Mouse (Mus musculus): ENCODE measurements at regions not wholly inside any gene's neighbourhood (a gene's known extent, or its start where the extent isn't known, plus 50 kb on each side); places are given as distances from the start of the nearest gene placed in this dataset.

DNA sequence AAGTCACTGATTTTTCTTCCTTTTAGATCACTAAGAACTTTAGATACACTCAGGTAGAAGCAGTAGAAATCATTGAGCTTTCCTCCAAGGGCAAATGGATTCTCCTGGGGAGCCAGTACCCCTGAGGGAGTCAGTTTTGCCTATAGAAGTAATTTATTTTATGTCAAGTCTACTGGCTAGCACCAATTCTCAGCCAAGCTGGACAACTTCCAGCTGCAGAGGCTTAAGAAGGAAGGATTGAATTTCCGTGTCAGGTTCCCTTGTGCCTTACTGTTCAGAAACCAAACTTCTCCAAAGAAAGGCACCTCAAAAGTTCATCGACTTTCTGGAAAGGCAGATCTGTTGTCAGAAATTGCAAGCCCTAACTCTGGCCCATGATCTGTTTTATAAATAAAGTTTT lies 205.2 kb upstream of the A1bg start:
- TF ChIP-seq EP300 (IDR thresholded peaks at IDR 0.05; ENCODE audit: low read depth) = no peak
- no peak for TF ChIP-seq CTCF (IDR thresholded peaks at IDR 0.05; ENCODE audit: low read depth)
- H3K4me3 ChIP-seq (ENCODE audit: insufficient read depth in 1 of 2, low read depth in 2 of 2, low read length in 2 of 2) = no peak overlapping the region
- H3K4me2 ChIP-seq (ENCODE audit: low read depth) = no peak overlapping the region
- H3K9ac ChIP-seq (replicated peaks) = no peak overlapping the region
- H3K9me3 ChIP-seq (ENCODE audit: control insufficient read depth, low read length) = no peaks in the 10 kb centered on the region
- 60% methylated on average over 2 of the region's 2 CpGs for WGBS (ENCODE audit: insufficient replicate concordance)
- H3K27me3 ChIP-seq (ENCODE audit: control insufficient read depth, insufficient read depth, low read length) = no peaks in the 10 kb centered on the region
- H3K36me3 ChIP-seq (replicated peaks; ENCODE audit: control insufficient read depth, insufficient read depth, low read depth) = no peaks in the 10 kb centered on the region
- H3K27ac ChIP-seq = no peak overlapping the region
- no peak for DNase-seq (ENCODE audit: low read depth in 3 of 3, low spot score in 3 of 3)
- H3K4me1 ChIP-seq (replicated peaks; ENCODE audit: control insufficient read depth in 2 of 2, insufficient read depth in 2 of 2, low read length in 1 of 2) = no peaks in the 10 kb centered on the region
- ATAC-seq (ENCODE audit: insufficient read depth) = no peak

DNA sequence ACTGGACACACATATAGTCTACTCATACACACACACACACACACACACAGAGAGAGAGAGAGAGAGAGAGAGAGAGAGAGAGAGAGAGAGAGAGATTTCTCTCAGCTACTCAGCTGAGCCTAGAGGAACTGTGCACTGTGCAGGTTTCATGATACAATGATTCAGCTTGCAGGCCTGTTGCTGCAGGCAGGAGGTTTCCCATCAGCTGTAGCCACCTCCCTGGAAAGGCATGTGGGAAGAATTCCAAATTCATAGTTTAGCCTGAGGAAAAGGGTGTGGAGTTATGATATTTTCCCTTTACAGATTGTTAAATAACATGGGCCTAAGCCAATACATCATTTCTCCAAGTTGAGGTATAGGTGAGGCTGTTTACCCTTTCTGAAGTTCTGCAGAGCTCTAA lies 204.3 kb upstream of the A1bg start:
- ATAC-seq (ENCODE audit: insufficient read depth) (no peak), DNase-seq (ENCODE audit: low read depth in 3 of 3, low spot score in 3 of 3) (no peak)
- Histone ChIP-seq H3K4me3 (ENCODE audit: insufficient read depth in 1 of 2, low read depth in 2 of 2, low read length in 2 of 2) (no peak overlapping the region), H3K9me3 (ENCODE audit: control insufficient read depth, low read length) (no peaks in the 10 kb centered on the region), H3K9ac (replicated peaks) (no peak overlapping the region), H3K27me3 (ENCODE audit: control insufficient read depth, insufficient read depth, low read length) (no peaks in the 10 kb centered on the region), H3K4me2 (ENCODE audit: low read depth) (no peak overlapping the region), H3K36me3 (replicated peaks; ENCODE audit: control insufficient read depth, insufficient read depth, low read depth) (no peaks in the 10 kb centered on the region), H3K27ac (no peak overlapping the region), H3K4me1 (replicated peaks; ENCODE audit: control insufficient read depth in 2 of 2, insufficient read depth in 2 of 2, low read length in 1 of 2) (no peaks in the 10 kb centered on the region)
- no peak for TF ChIP-seq EP300 (IDR thresholded peaks at IDR 0.05; ENCODE audit: low read depth)
- no peak for TF ChIP-seq CTCF (IDR thresholded peaks at IDR 0.05; ENCODE audit: low read depth)

DNA sequence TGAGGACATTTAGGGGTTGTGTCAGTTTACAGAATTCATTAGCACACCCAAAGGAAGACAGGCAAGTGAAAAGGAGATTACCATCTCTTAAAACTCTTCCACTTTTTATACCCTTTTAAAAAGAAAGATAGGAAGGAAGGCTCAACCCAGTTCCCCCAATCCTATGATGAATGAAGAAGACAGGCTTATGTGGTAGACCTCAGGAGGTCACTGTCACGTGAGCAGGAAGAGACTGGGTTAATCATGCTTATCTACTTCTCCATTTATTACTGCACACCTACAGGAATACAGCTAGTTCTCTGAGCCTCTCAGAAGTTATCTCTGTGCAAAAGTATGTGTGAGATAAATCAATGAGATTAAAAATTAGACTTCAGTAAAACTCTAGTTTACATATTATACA lies 194.1 kb upstream of the A1bg start:
- DNase-seq (ENCODE audit: low read depth in 3 of 3, low spot score in 3 of 3) (no peak), ATAC-seq (ENCODE audit: insufficient read depth) (no peak)
- H3K36me3 ChIP-seq (replicated peaks; ENCODE audit: control insufficient read depth, insufficient read depth, low read depth) = no peaks in the 10 kb centered on the region
- 6% methylated on average over 1 of the region's 1 CpGs for WGBS (ENCODE audit: insufficient replicate concordance)
- no peaks in the 10 kb centered on the region for H3K9me3 ChIP-seq (ENCODE audit: control insufficient read depth, low read length)
- no peak overlapping the region for H3K27ac ChIP-seq
- H3K27me3 ChIP-seq (ENCODE audit: control insufficient read depth, insufficient read depth, low read length) = no peaks in the 10 kb centered on the region
- H3K4me3 ChIP-seq (ENCODE audit: insufficient read depth in 1 of 2, low read depth in 2 of 2, low read length in 2 of 2) = no peak overlapping the region
- no peaks in the 10 kb centered on the region for H3K4me1 ChIP-seq (replicated peaks; ENCODE audit: control insufficient read depth in 2 of 2, insufficient read depth in 2 of 2, low read length in 1 of 2)
- no peak for TF ChIP-seq CTCF (IDR thresholded peaks at IDR 0.05; ENCODE audit: low read depth)
- TF ChIP-seq EP300 (IDR thresholded peaks at IDR 0.05; ENCODE audit: low read depth) = no peak
- H3K4me2 ChIP-seq (ENCODE audit: low read depth) = no peak overlapping the region
- H3K9ac ChIP-seq (replicated peaks) = no peak overlapping the region

DNA sequence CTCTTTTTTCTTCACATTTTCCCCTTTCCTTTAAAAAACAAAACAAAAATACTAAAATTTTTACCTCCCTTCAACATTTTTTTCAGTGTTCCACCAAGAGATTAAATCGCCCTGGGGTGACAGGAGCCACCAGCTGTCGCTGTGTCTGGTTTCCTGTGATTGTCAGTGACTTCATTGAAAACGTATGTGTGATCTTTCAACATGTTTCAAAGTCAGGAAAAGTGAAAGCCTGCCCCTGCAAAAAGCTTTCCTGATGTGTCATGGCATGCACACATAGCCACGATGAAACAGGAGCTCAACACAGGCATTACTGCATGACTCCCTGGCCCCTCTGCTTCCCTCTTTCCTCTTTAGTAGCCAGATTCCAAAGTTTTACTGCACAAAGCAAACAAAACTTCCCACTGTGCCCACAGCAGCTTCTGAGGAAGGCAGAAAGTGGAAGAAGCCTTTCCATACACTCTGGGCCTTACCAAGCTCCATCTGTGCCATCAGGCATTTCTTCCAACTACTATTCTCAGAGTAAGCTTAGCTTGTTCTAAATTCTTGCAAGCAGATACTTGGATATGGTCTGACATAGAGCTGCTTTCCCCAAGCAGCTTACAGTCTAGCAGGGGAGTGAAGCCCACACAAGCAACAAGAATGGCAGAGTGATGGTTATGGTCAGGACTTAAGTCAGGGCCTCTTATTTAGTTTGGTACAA lies 186.8 kb upstream of the A1bg start:
- H3K4me1 ChIP-seq (replicated peaks; ENCODE audit: control insufficient read depth in 2 of 2, insufficient read depth in 2 of 2, low read length in 1 of 2) = no peaks in the 10 kb centered on the region
- no peak for DNase-seq (ENCODE audit: low read depth in 3 of 3, low spot score in 3 of 3)
- WGBS (ENCODE audit: insufficient replicate concordance) = 8% methylated on average over 4 of the region's 4 CpGs
- H3K27ac ChIP-seq = no peak overlapping the region
- H3K27me3 ChIP-seq (ENCODE audit: control insufficient read depth, insufficient read depth, low read length) = no peaks in the 10 kb centered on the region
- no peak overlapping the region for H3K4me2 ChIP-seq (ENCODE audit: low read depth)
- no peak for ATAC-seq (ENCODE audit: insufficient read depth)
- no peak overlapping the region for H3K9ac ChIP-seq (replicated peaks)
- no peaks in the 10 kb centered on the region for H3K36me3 ChIP-seq (replicated peaks; ENCODE audit: control insufficient read depth, insufficient read depth, low read depth)
- no peaks in the 10 kb centered on the region for H3K9me3 ChIP-seq (ENCODE audit: control insufficient read depth, low read length)
- TF ChIP-seq CTCF (IDR thresholded peaks at IDR 0.05; ENCODE audit: low read depth) = no peak
- no peak for TF ChIP-seq EP300 (IDR thresholded peaks at IDR 0.05; ENCODE audit: low read depth)
- H3K4me3 ChIP-seq (ENCODE audit: insufficient read depth in 1 of 2, low read depth in 2 of 2, low read length in 2 of 2) = no peak overlapping the region

DNA sequence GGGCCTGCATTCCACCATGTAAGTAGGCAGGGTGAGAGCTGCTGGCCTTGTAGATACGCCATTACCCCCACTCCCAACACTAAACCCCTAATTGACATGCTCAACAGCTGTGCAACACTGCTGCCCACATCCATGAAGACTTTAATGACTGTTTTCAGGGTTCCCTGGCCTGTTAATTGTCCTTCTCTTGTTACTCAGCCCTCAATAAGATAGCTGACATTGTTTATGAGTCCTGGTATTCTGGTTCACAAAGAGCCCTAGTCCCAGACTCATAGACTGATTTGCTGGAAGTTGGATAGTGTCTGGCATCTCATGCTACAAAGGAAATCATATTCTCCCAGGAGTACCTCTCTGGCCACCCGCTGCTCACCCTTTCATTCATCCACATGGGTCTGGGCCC lies 186.1 kb upstream of the A1bg start:
- no peaks in the 10 kb centered on the region for H3K9me3 ChIP-seq (ENCODE audit: control insufficient read depth, low read length)
- no peak for ATAC-seq (ENCODE audit: insufficient read depth)
- 44% methylated on average over 2 of the region's 2 CpGs for WGBS (ENCODE audit: insufficient replicate concordance)

More for the DNA sequence above, 186.1 kb upstream of the A1bg start:
- Histone ChIP-seq H3K9ac (replicated peaks) (no peak overlapping the region), H3K27me3 (ENCODE audit: control insufficient read depth, insufficient read depth, low read length) (no peaks in the 10 kb centered on the region), H3K36me3 (replicated peaks; ENCODE audit: control insufficient read depth, insufficient read depth, low read depth) (no peaks in the 10 kb centered on the region), H3K4me3 (ENCODE audit: insufficient read depth in 1 of 2, low read depth in 2 of 2, low read length in 2 of 2) (no peak overlapping the region), H3K27ac (no peak overlapping the region), H3K4me1 (replicated peaks; ENCODE audit: control insufficient read depth in 2 of 2, insufficient read depth in 2 of 2, low read length in 1 of 2) (no peaks in the 10 kb centered on the region), H3K4me2 (ENCODE audit: low read depth) (no peak overlapping the region)
- DNase-seq (ENCODE audit: low read depth in 3 of 3, low spot score in 3 of 3) = no peak
- no peak for TF ChIP-seq CTCF (IDR thresholded peaks at IDR 0.05; ENCODE audit: low read depth)
- no peak for TF ChIP-seq EP300 (IDR thresholded peaks at IDR 0.05; ENCODE audit: low read depth)
